27 mouse cellular contexts compared by ENCODE assay signal in the genomic region with DNA sequence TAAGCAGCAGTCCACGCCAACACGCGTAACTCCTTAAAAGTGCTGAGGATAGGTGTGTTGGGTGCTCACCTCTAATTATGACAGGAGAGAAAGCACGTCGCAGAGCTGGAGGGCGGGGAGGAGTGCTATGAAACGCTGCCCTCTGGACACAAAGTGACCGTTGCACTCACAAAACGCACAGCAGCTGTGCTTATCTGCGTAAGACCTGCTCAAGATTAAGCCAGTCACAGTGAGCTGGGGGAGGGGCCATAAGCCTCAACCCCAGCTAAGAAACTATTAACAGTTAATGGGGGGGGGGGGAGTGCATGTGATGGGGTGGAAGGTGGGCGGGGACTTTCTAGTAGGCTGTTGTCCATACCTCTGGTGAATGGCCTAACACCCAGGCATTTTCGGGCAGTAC. TPM values are rescaled to one million over a fixed set of nuclear protein-coding genes. Genes with fewer than 3 reads are reported as not detected.
A peak's percentile ranks its signal among the peaks of the same experiment; 100 is the strongest.
DNase-seq lines count a peak whose midpoint lies in the region; ATAC-seq and TF ChIP-seq lines count a peak whose summit lies in the region.
"Had no signal": no experiment of that assay in that cellular context is flagged by ENCODE, and none has a peak within 500 bp of the region (broad histone marks: within the 10 kb centered on the region; RNA-seq: fewer than 3 reads in every experiment).

No protein-coding gene starts in this region.

- peak overlapping the region; percentile 34; the same call in 1 of the 2 replicates for H3K4me3 ChIP-seq in G1E (ENCODE audit: low read depth, low read length)
- no peak overlapping the region for H3K4me3 ChIP-seq in intestine, embryonic 16.5 days (ENCODE audit: low read length)
- H3K4me3 ChIP-seq in liver, embryonic 13.5 days (replicated peaks): no peak overlapping the region
- H3K4me3 ChIP-seq in stomach, postnatal 0 days (ENCODE audit: low read depth, low read length): no peak overlapping the region
- no peak overlapping the region for H3K4me3 ChIP-seq in hindbrain, embryonic 10.5 days
- H3K4me3 ChIP-seq in hindbrain, postnatal 0 days (ENCODE audit: low read length): no peak overlapping the region
- H3K4me3 ChIP-seq: embryonic facial prominence, embryonic 13.5 days; heart, adult 2 months; heart, embryonic 13.5 days; kidney, embryonic 15.5 days; left cerebral cortex, adult 2 months; limb, embryonic 13.5 days; liver, embryonic 15.5 days; lung, embryonic 15.5 days; midbrain, embryonic 10.5 days; midbrain, embryonic 15.5 days had no signal

- peaks cover 4% of the 10 kb centered on the region; the same call in 1 of the 2 replicates for H3K27me3 ChIP-seq in G1E (ENCODE audit: insufficient read depth, low read length)
- no peaks in the 10 kb centered on the region for H3K27me3 ChIP-seq in intestine, embryonic 16.5 days (replicated peaks; ENCODE audit: control insufficient read depth, insufficient read depth, low read length)
- H3K27me3 ChIP-seq in liver, embryonic 13.5 days: no peaks in the 10 kb centered on the region
- H3K27me3 ChIP-seq in stomach, postnatal 0 days (ENCODE audit: control insufficient read depth, insufficient read depth, low read length): no peaks in the 10 kb centered on the region
- no peaks in the 10 kb centered on the region for H3K27me3 ChIP-seq in hindbrain, embryonic 10.5 days (ENCODE audit: insufficient read depth, poor library complexity, severe bottlenecking)
- no peaks in the 10 kb centered on the region for H3K27me3 ChIP-seq in hindbrain, postnatal 0 days (ENCODE audit: insufficient read depth, low read length)
- H3K27me3 ChIP-seq: embryonic facial prominence, embryonic 13.5 days; heart, embryonic 13.5 days; kidney, embryonic 15.5 days; limb, embryonic 13.5 days; liver, embryonic 15.5 days; lung, embryonic 15.5 days; midbrain, embryonic 15.5 days; Patski had no signal

- WGBS in intestine, embryonic 16.5 days: 80% methylated on average over 12 of the region's 12 CpGs
- WGBS in liver, embryonic 13.5 days (ENCODE audit: insufficient replicate concordance): 50% methylated on average over 12 of the region's 12 CpGs
- 73% methylated on average over 12 of the region's 12 CpGs for WGBS in stomach, postnatal 0 days
- 90% methylated on average over 12 of the region's 12 CpGs for WGBS in hindbrain, embryonic 10.5 days
- 94% methylated on average over 12 of the region's 12 CpGs for WGBS in hindbrain, postnatal 0 days

- peak; percentile 47; the same call in 1 of the 2 replicates for ATAC-seq in G1E (ENCODE audit: extremely low read depth, insufficient number of reproducible peaks, low FRiP score, poor library complexity, severe bottlenecking)
- ATAC-seq in intestine, embryonic 16.5 days: peak; percentile 70
- no peak for ATAC-seq in liver, embryonic 13.5 days (ENCODE audit: low read depth)
- ATAC-seq in stomach, postnatal 0 days (ENCODE audit: low FRiP score, low TSS enrichment): no peak
- no peak for ATAC-seq in hindbrain, postnatal 0 days
- ATAC-seq: forebrain, embryonic 16.5 days; hindbrain, embryonic 16.5 days; midbrain, embryonic 15.5 days; Patski had no signal

- H3K4me1 ChIP-seq in G1E (ENCODE audit: insufficient read depth, low read depth, low read length): peaks cover 63% of the 10 kb centered on the region
- no peaks in the 10 kb centered on the region for H3K4me1 ChIP-seq in intestine, embryonic 16.5 days (ENCODE audit: control insufficient read depth, insufficient read depth, low read length)
- H3K4me1 ChIP-seq in liver, embryonic 13.5 days (replicated peaks): peaks cover 50% of the 10 kb centered on the region
- H3K4me1 ChIP-seq in stomach, postnatal 0 days (replicated peaks; ENCODE audit: control insufficient read depth, insufficient read depth): peaks cover 5% of the 10 kb centered on the region; the same call in 1 of the 2 replicates
- peaks cover 6% of the 10 kb centered on the region; the same call in 1 of the 2 replicates for H3K4me1 ChIP-seq in hindbrain, embryonic 10.5 days (replicated peaks)
- H3K4me1 ChIP-seq in hindbrain, postnatal 0 days (ENCODE audit: insufficient read depth, low read length): no peaks in the 10 kb centered on the region

- TF ChIP-seq EP300 in stomach, postnatal 0 days (optimal IDR thresholded peaks at IDR 0.05): no peak

- no peaks in the 10 kb centered on the region for H3K9me3 ChIP-seq in G1E (replicated peaks)
- no peaks in the 10 kb centered on the region for H3K9me3 ChIP-seq in intestine, embryonic 16.5 days (ENCODE audit: control insufficient read depth, low read length)
- H3K9me3 ChIP-seq in liver, embryonic 13.5 days (replicated peaks): no peaks in the 10 kb centered on the region
- H3K9me3 ChIP-seq in stomach, postnatal 0 days (ENCODE audit: control insufficient read depth, low read length): no peaks in the 10 kb centered on the region
- H3K9me3 ChIP-seq in hindbrain, embryonic 10.5 days: no peaks in the 10 kb centered on the region
- no peaks in the 10 kb centered on the region for H3K9me3 ChIP-seq in hindbrain, postnatal 0 days (ENCODE audit: low read length)
- H3K9me3 ChIP-seq: embryonic facial prominence, embryonic 13.5 days; heart, embryonic 13.5 days; kidney, embryonic 15.5 days; limb, embryonic 13.5 days; liver, embryonic 15.5 days; lung, embryonic 15.5 days; midbrain, embryonic 10.5 days; midbrain, embryonic 15.5 days had no signal

- TF ChIP-seq CTCF in G1E (IDR thresholded peaks at IDR 0.05; ENCODE audit: low read depth, low read length): no peak
- TF ChIP-seq CTCF in stomach, postnatal 0 days (IDR thresholded peaks at IDR 0.05; ENCODE audit: low read depth): no peak
- no peak for TF ChIP-seq CTCF in hindbrain, postnatal 0 days (IDR thresholded peaks at IDR 0.05; ENCODE audit: low read depth)

- no peak overlapping the region for H3K27ac ChIP-seq in intestine, embryonic 16.5 days (ENCODE audit: low read length)
- H3K27ac ChIP-seq in liver, embryonic 13.5 days: no peak overlapping the region
- no peak overlapping the region for H3K27ac ChIP-seq in stomach, postnatal 0 days (replicated peaks)
- H3K27ac ChIP-seq in hindbrain, embryonic 10.5 days: no peak overlapping the region
- no peak overlapping the region for H3K27ac ChIP-seq in hindbrain, postnatal 0 days
- H3K27ac ChIP-seq: embryonic facial prominence, embryonic 13.5 days; heart, adult 2 months; heart, embryonic 13.5 days; kidney, embryonic 15.5 days; left cerebral cortex, adult 2 months; limb, embryonic 13.5 days; liver, embryonic 15.5 days; lung, embryonic 15.5 days; midbrain, embryonic 10.5 days; midbrain, embryonic 15.5 days had no signal

- H3K36me3 ChIP-seq in G1E (replicated peaks): no peaks in the 10 kb centered on the region
- H3K36me3 ChIP-seq in intestine, embryonic 16.5 days (ENCODE audit: control insufficient read depth, insufficient read depth, low read length): no peaks in the 10 kb centered on the region
- H3K36me3 ChIP-seq in liver, embryonic 13.5 days: no peaks in the 10 kb centered on the region
- no peaks in the 10 kb centered on the region for H3K36me3 ChIP-seq in stomach, postnatal 0 days (ENCODE audit: control insufficient read depth, insufficient read depth, low read length)
- H3K36me3 ChIP-seq in hindbrain, embryonic 10.5 days: no peaks in the 10 kb centered on the region
- no peaks in the 10 kb centered on the region for H3K36me3 ChIP-seq in hindbrain, postnatal 0 days (ENCODE audit: insufficient read depth, low read length)
- H3K36me3 ChIP-seq: embryonic facial prominence, embryonic 13.5 days; heart, embryonic 13.5 days; kidney, embryonic 15.5 days; limb, embryonic 13.5 days; liver, embryonic 15.5 days; lung, embryonic 15.5 days; midbrain, embryonic 10.5 days; midbrain, embryonic 15.5 days had no signal

- no peak overlapping the region for H3K4me2 ChIP-seq in intestine, embryonic 16.5 days (ENCODE audit: low read depth, low read length)
- H3K4me2 ChIP-seq in liver, embryonic 13.5 days: peak overlapping the region; percentile 17; the same call in 1 of the 2 replicates
- no peak overlapping the region for H3K4me2 ChIP-seq in stomach, postnatal 0 days (replicated peaks; ENCODE audit: low read depth)
- H3K4me2 ChIP-seq in hindbrain, postnatal 0 days (ENCODE audit: low read depth, low read length): no peak overlapping the region
- H3K4me2 ChIP-seq: embryonic facial prominence, embryonic 13.5 days; heart, embryonic 13.5 days; kidney, embryonic 15.5 days; limb, embryonic 13.5 days; liver, embryonic 15.5 days; lung, embryonic 15.5 days; midbrain, embryonic 15.5 days had no signal

- H3K9ac ChIP-seq in intestine, embryonic 16.5 days (ENCODE audit: low read depth, low read length): no peak overlapping the region
- no peak overlapping the region for H3K9ac ChIP-seq in liver, embryonic 13.5 days
- no peak overlapping the region for H3K9ac ChIP-seq in stomach, postnatal 0 days (ENCODE audit: low read length)
- H3K9ac ChIP-seq in hindbrain, postnatal 0 days (replicated peaks; ENCODE audit: low read length): no peak overlapping the region
- H3K9ac ChIP-seq: embryonic facial prominence, embryonic 13.5 days; heart, embryonic 13.5 days; kidney, embryonic 15.5 days; limb, embryonic 13.5 days; liver, embryonic 15.5 days; lung, embryonic 15.5 days; midbrain, embryonic 15.5 days had no signal

- no peak for DNase-seq in G1E (ENCODE audit: low spot score)
- no peak for DNase-seq in liver, embryonic 13.5 days
- peak; percentile 55 for DNase-seq in stomach, postnatal 0 days (ENCODE audit: low spot score)
- DNase-seq in hindbrain, embryonic 10.5 days (ENCODE audit: low spot score): no peak
- DNase-seq in right cerebral cortex, postnatal 10 days (ENCODE audit: low spot score in 2 of 2): no peak
- no peak for DNase-seq in hindbrain, postnatal 0 days (ENCODE audit: low spot score)
- DNase-seq: adrenal gland, postnatal 25 days; cerebellum, adult 18-20 months; cerebellum, postnatal 10 days; heart, adult 2 months; heart, postnatal 10 days; kidney, adult 11 months; kidney, postnatal 25 days; thymus, postnatal 14 days had no signal

RNA-seq across cellular contexts. Expression of gene Ak3, which starts 5.0 kb away (rescaled TPM):
- total RNA-seq in G1E (2014; fragmentation: Nextera tagmentation) (158 and 165 TPM in 2 replicates), G1E (2017) (68.5 and 77.6 TPM in 2 replicates)
- polyA plus RNA-seq in G1E (2012): 27.2 and 37.6 TPM in 2 replicates
- polyA plus RNA-seq in intestine, embryonic 16.5 days (2015; fragmentation: Nextera tagmentation; extraction: Ambion mirVana): 104 and 115 TPM in 2 replicates
- polyA plus RNA-seq in liver, embryonic 13.5 days (2015; fragmentation: Nextera tagmentation; extraction: Ambion mirVana): 42.7 and 54.3 TPM in 2 replicates
- 141 and 150 TPM in 2 replicates for polyA plus RNA-seq in stomach, postnatal 0 days (2015; fragmentation: Nextera tagmentation; extraction: Ambion mirVana)
- 65.4 and 72.9 TPM in 2 replicates for polyA plus RNA-seq in hindbrain, embryonic 10.5 days (2016; fragmentation: Nextera tagmentation; extraction: Ambion mirVana)
- total RNA-seq in hindbrain, postnatal 0 days (2014; rRNA removed): 86.9 and 90.1 TPM in 2 replicates
- 67.4 and 71.2 TPM in 2 replicates for polyA plus RNA-seq in hindbrain, postnatal 0 days (2015; fragmentation: Nextera tagmentation; extraction: Ambion mirVana)

RNA-seq across cellular contexts. Expression of gene Rcl1, which starts 48.4 kb away (rescaled TPM):
- total RNA-seq in G1E (2014; fragmentation: Nextera tagmentation): 22.7 and 32.8 TPM in 2 replicates
- total RNA-seq in G1E (2017): 47.1 and 49.5 TPM in 2 replicates
- polyA plus RNA-seq in G1E (2012): 52.4 and 57.4 TPM in 2 replicates
- 49.8 and 62.0 TPM in 2 replicates for polyA plus RNA-seq in intestine, embryonic 16.5 days (2015; fragmentation: Nextera tagmentation; extraction: Ambion mirVana)
- 73.8 and 82.4 TPM in 2 replicates for polyA plus RNA-seq in liver, embryonic 13.5 days (2015; fragmentation: Nextera tagmentation; extraction: Ambion mirVana)
- 26.0 and 27.7 TPM in 2 replicates for polyA plus RNA-seq in stomach, postnatal 0 days (2015; fragmentation: Nextera tagmentation; extraction: Ambion mirVana)
- 57.5 and 70.4 TPM in 2 replicates for polyA plus RNA-seq in hindbrain, embryonic 10.5 days (2016; fragmentation: Nextera tagmentation; extraction: Ambion mirVana)
- total RNA-seq in hindbrain, postnatal 0 days (2014; rRNA removed): 16.0 and 18.0 TPM in 2 replicates
- polyA plus RNA-seq in hindbrain, postnatal 0 days (2015; fragmentation: Nextera tagmentation; extraction: Ambion mirVana): 33.0 and 33.3 TPM in 2 replicates

Comparison
In these comparisons a context has a peak if more than half of its experiments do, and no peak if none do; other contexts are left out.
1. ATAC-seq: peak in G1E (single experiment) and intestine, embryonic 16.5 days (single experiment); none in liver, embryonic 13.5 days (single experiment), stomach, postnatal 0 days (single experiment) and hindbrain, postnatal 0 days (single experiment).